In genomic region chr11:6934157-6934556, GRCm38 (mm10) we compare ENCODE assay signal across 15 mouse cellular contexts.
DNase-seq lines count a peak whose midpoint lies in the region; ATAC-seq lines count a peak whose summit lies in the region.
"Had no signal": no experiment of that assay in that cellular context is flagged by ENCODE, and none has a peak within 500 bp of the region (broad histone marks: within the 10 kb centered on the region; RNA-seq: fewer than 3 reads in every experiment).

No protein-coding gene starts in this region.

- ATAC-seq in inflammation-experienced regulatory T-cells, adult 6 months: no peak
- ATAC-seq: forebrain, embryonic 15.5 days had no signal

- peak; percentile 18 to 23 for DNase-seq in left cerebral cortex, adult 18-20 months (ENCODE audit: low spot score in 2 of 2)
- no peak for DNase-seq in left cerebral cortex, adult 11 months (ENCODE audit: low spot score)
- peak; percentile 34 for DNase-seq in right cerebral cortex, adult 18-20 months
- no peak for DNase-seq in right cerebral cortex, postnatal 25 days
- DNase-seq in right cerebral cortex, postnatal 4 days: peak; percentile 16
- DNase-seq: adrenal gland, adult 2 months; adrenal gland, postnatal 25 days; cerebellum, adult 11 months; cerebellum, adult 8-10 months; cerebellum, postnatal 25 days; gastrocnemius, postnatal 36 days; heart, adult 11 months; heart, postnatal 36 days had no signal

Comparison
In these comparisons a context has a peak if more than half of its experiments do, and no peak if none do; other contexts are left out.
1. DNase-seq: peak in left cerebral cortex, adult 18-20 months (2 of 2), right cerebral cortex, adult 18-20 months (single experiment) and right cerebral cortex, postnatal 4 days (single experiment); none in left cerebral cortex, adult 11 months (single experiment) and right cerebral cortex, postnatal 25 days (single experiment).